Mouse (Mus musculus) frontal cortex, postnatal 10 days (tissue): Measurements from ENCODE around the gene Zfp362.

ENCODE experiments used
- DNase-seq, 2 experiments: peaks; one replicate each; pipeline ENCODE4 v3.0.0; 2022; ENCODE audit warnings: low spot score in 2 of 2, mixed read lengths in 1 of 2

Gene Zfp362

GRCm38 (mm10) chr4:128801675-128802465 is 4.0 kb downstream of the Zfp362 start:
- DNase-seq, result no peak

- no peak for DNase-seq
These were observed 9.1 kb downstream of the Zfp362 start for GRCm38 (mm10) chr4:128796788-128797187.

DNA sequence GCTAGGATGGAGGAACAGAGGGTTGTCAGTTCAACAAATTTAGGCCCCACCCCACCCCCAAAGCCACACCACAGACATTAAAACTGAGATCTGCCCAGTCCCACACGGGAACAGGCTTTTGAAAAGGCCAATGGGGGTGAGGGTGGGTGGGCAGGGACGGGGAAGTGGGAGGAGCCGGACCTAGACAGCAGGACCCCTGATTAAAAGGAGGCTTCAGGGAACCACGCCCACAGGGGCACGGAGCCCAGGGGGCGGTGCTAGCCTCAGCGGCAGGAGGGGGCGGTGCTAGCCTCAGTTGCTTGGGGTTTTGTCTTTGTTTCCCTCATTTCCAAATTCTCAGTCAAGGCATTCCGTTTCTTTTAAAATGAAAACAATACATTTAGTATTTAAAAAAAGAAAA is 10.2 kb downstream of the Zfp362 start:
- DNase-seq, result no peak

GRCm38 (mm10) chr4:128794198-128794597 is 11.6 kb downstream of the Zfp362 start:
- no peak for DNase-seq

- DNase-seq, result no peak
These were observed 12.1 kb downstream of the Zfp362 start for GRCm38 (mm10) chr4:128793710-128794109.

- DNase-seq, result no peak
These were observed 16.2 kb downstream of the Zfp362 start for GRCm38 (mm10) chr4:128789646-128790045.

DNA sequence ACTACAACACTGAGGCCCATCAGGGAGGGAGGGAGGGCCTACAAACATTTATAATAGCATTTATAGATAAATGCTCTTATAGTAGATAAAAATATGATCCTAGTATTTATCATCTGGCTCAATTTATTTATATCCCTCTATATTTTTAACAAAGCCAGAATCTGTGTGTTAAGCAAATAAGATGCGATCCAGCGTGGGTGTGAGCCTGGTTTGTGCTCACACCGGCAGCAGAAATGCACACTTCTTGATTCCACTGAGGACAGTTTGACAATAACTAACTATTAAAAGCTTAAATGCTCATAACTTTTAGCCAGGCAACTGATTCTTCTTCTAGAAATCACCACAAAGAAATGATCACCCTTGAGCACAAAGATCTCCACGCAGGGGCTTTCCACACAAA is 17.7 kb downstream of the Zfp362 start:
- DNase-seq, result no peak

GRCm38 (mm10) chr4:128787023-128787939 is 18.6 kb downstream of the Zfp362 start:
- DNase-seq, result no peak

GRCm38 (mm10) chr4:128785921-128786654 is 19.8 kb downstream of the Zfp362 start:
- DNase-seq, result no peak

- no peak for DNase-seq
These were observed 20.8 kb downstream of the Zfp362 start for GRCm38 (mm10) chr4:128784950-128785631.

- no peak for DNase-seq
These were observed 23.2 kb downstream of the Zfp362 start for GRCm38 (mm10) chr4:128782645-128783044.

DNA sequence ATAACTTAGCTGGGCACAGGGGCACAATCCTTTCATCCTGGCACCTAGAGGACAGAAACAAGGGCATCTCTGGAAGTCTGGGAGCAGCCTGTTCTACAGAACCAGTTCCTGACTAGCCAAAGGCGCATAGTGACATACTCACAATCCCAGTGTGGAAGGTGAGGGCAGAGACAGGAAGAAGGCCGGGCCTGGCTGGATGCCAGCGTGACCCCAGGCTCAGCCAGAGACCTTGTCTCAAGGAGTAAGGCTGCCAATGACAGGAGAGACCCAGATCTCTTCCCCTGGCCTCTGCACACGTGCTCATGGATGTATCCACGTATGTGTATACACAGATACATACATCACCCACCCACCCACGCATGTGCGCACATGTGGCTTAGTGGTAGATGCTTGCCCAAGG is 23.8 kb downstream of the Zfp362 start:
- DNase-seq, result no peak

GRCm38 (mm10) chr4:128777593-128777992 is 28.3 kb downstream of the Zfp362 start:
- DNase-seq, result no peak

- DNase-seq, result peak in 1 of 2 experiments; percentile 68
These were observed 29.1 kb downstream of the Zfp362 start for GRCm38 (mm10) chr4:128776568-128777289.

GRCm38 (mm10) chr4:128774467-128774866 is 31.4 kb downstream of the Zfp362 start:
- peak in 1 of 2 experiments; percentile 53 for DNase-seq

DNA sequence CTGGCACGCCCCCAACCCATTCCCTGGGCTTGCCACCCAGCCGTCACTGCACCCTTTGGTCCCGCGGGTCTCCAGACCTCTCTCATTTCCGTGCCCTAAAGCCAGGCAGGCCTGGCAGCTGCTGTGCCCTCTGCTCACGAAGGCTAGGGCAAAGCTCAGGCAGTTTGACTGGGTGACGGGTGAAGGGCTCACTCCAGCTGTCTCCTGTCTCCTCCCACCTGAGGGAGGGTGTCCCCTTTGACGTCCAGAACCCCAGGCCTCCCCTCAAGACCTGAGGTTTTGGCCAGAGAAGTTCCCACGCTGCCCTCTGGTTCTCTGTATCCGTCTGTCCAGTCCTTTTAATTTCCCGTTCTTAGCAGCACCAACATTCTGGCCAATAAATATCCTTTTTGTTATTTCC is 32.0 kb downstream of the Zfp362 start:
- no peak for DNase-seq

DNA sequence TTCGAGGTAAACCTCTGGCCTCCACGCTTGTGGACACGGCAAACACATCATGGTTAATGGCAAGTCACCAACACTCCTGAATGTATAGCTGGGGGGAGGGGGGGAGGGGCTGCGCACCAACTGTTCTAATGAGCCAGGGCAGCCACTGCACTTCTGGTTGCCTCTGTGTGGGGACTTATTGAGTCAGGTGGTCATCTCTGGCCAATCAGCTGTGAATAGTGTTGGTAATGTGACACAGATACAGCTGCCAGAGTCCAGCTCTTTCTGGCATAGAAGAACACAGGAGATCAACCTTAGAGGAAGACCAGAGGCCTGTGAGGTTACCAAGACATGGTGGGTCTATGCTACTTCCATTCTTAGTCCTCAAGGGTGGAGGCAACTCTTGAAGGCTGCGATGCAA is 35.1 kb downstream of the Zfp362 start:
- DNase-seq, result no peak

DNA sequence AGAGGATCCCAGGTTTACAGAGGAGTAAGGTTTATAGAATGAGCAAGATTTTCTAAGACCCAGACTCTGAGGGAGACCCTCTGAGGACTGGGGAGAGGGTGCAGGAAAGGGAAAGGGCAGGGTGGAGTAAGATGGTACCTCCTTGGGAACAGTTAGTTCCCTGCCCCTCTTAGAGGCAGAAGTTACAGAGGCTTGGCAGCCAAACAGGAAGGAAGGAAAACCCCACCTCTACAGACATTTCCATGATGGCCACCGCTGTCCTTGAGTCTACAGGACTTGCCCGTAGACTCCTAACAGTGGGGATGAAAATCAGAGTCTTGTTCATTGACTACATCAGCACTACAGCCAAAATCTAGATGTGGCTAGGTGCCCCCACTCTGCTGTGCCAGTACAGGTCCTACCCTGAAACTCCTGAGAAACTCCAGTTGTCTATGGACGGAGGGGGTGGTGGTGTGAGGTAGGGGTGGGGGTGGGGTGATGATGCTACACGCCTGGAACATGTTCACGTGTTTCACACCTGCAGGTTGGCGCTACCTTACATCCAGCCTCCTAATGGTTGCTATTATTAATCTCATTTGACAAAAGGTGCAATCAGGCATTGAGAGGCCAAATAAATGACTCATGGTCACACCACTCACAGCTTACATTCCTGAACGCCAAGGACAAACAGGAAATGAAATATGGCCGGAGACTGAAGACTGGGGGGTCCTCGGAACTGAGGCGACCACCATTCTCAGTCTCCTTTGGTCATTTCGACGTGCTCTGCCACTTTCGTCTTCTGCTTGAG is 36.1 kb downstream of the Zfp362 start:
- DNase-seq, result no peak

GRCm38 (mm10) chr4:128768120-128768519 is 37.7 kb downstream of the Zfp362 start:
- DNase-seq, result no peak

DNA sequence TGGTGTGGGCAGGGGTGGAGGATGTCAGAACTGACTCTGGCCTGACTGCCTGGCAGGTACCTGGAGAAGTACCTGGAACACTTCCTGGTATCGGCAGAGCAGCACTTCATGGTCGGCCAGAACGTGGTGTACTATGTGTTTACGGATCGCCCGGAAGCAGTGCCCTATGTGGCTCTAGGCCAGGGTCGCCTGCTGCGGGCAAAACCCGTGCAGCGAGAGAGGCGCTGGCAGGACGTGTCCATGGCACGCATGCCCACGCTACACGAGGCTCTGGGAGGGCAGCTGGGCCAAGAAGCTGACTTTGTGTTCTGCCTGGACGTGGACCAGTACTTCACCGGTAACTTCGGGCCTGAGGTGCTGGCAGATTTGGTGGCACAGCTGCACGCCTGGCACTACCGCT is 38.9 kb downstream of the Zfp362 start:
- no peak for DNase-seq
